Mouse (Mus musculus) embryonic fibroblast, embryonic 13.5 days (primary cell): Measurements from ENCODE around the gene Cltb.

Experiments
- CTCF ChIP-seq: IDR thresholded peaks from 2 replicates; pipeline ENCODE4 v1.5.1; 2011; ENCODE audit warnings: mild to moderate bottlenecking, control low read depth, low read length, moderate library complexity, borderline replicate concordance; ENCODE audit not compliant: insufficient read depth
- POLR2A ChIP-seq: IDR thresholded peaks from 2 replicates; pipeline ENCODE4 v1.6.1; 2011; ENCODE audit warnings: low read depth, mild to moderate bottlenecking, control low read depth, low read length, moderate library complexity

DNA sequence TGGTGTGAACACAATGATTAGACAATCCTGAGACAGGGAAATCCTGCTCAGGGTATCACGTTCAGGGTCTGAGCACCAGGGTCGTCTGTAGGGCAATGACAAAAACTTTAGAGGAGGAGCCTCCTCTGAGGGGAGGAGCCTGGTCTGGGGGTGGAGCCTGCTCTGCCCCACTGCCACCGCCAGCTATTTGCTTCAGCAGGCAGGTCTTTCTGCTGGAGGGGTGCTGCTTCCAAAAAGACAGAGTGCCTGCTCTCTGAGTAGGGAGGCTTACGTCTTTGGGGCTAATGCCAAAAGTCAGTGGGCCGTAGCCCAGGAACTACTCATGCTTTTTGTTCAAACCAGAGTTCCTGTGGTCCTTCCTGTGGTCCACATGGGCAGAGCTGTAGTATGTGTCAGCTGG, 42.8 kb downstream of the Cltb start:
- TF ChIP-seq CTCF (no peak), POLR2A (no peak)
